Mouse (Mus musculus): ENCODE measurements at regions not wholly inside any gene's neighbourhood (a gene's known extent, or its start where the extent isn't known, plus 50 kb on each side); places are given as distances from the start of the nearest gene placed in this dataset.

GRCm38 (mm10) chr9:122629171-122629904 lies 117.8 kb upstream of the Topaz1 start:
- H3K9ac ChIP-seq: no peak overlapping the region
- no peak overlapping the region for H3K4me3 ChIP-seq (replicated peaks)
- H3K27ac ChIP-seq (replicated peaks): no peak overlapping the region
- no peaks in the 10 kb centered on the region for H3K9me3 ChIP-seq (replicated peaks)
- H3K4me1 ChIP-seq: peaks cover 20% of the 10 kb centered on the region
- H3K36me3 ChIP-seq: no peaks in the 10 kb centered on the region
- WGBS: 13% methylated on average over 18 of the region's 18 CpGs
- 0 out of 2 replicates have a peak, but pooled peaks have one; percentile 46 for ATAC-seq (ENCODE audit: insufficient number of reproducible peaks, low FRiP score, low TSS enrichment, low read depth)
- H3K27me3 ChIP-seq: no peaks in the 10 kb centered on the region
- no peak overlapping the region for H3K4me2 ChIP-seq (replicated peaks)

- no peak overlapping the region for H3K27ac ChIP-seq (replicated peaks)
- H3K27me3 ChIP-seq: no peaks in the 10 kb centered on the region
- no peak overlapping the region for H3K4me3 ChIP-seq (replicated peaks)
- H3K36me3 ChIP-seq: no peaks in the 10 kb centered on the region
- no peaks in the 10 kb centered on the region for H3K9me3 ChIP-seq (replicated peaks)
- ATAC-seq (ENCODE audit: insufficient number of reproducible peaks, low FRiP score, low TSS enrichment, low read depth): no peak
- no peak overlapping the region for H3K4me2 ChIP-seq (replicated peaks)
- WGBS: 73% methylated on average over 9 of the region's 9 CpGs
- no peak overlapping the region for H3K9ac ChIP-seq
- peaks cover 15% of the 10 kb centered on the region for H3K4me1 ChIP-seq
These were observed 115.4 kb upstream of the Topaz1 start for GRCm38 (mm10) chr9:122631793-122632192.

DNA sequence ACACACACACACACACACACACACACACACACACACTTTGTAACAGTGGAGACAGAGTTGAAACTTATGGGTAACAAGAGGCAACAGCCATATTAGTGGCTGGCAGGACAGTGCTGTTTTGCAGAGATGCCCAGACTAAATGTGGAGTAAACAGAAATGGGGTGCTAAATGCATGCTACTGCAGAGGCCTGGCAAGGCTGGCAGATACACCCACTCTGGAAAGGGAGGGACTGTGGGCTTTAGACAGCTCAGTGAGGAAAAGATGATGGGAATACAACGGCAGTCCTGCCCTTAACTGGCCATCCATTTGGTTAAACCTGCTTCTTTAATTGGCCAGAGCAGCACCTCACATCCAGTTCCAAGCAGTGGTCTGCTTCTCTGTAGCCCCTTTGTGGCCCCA lies 113.7 kb upstream of the Topaz1 start:
- Histone ChIP-seq H3K27me3 (no peaks in the 10 kb centered on the region), H3K4me2 (replicated peaks) (no peak overlapping the region), H3K4me1 (peaks cover 15% of the 10 kb centered on the region), H3K27ac (replicated peaks) (no peak overlapping the region), H3K4me3 (replicated peaks) (no peak overlapping the region), H3K9ac (no peak overlapping the region), H3K9me3 (replicated peaks) (no peaks in the 10 kb centered on the region), H3K36me3 (no peaks in the 10 kb centered on the region)
- WGBS: 71% methylated on average over 1 of the region's 1 CpGs
- ATAC-seq (ENCODE audit: insufficient number of reproducible peaks, low FRiP score, low TSS enrichment, low read depth): no peak

GRCm38 (mm10) chr9:122635138-122635964 lies 111.8 kb upstream of the Topaz1 start:
- H3K9ac ChIP-seq: no peak overlapping the region
- ATAC-seq (ENCODE audit: insufficient number of reproducible peaks, low FRiP score, low TSS enrichment, low read depth): no peak; the same call in 1 of the 2 replicates
- no peaks in the 10 kb centered on the region for H3K27me3 ChIP-seq
- H3K4me3 ChIP-seq (replicated peaks): no peak overlapping the region
- 48% methylated on average over 10 of the region's 10 CpGs for WGBS
- no peak overlapping the region for H3K27ac ChIP-seq (replicated peaks)
- H3K4me2 ChIP-seq (replicated peaks): no peak overlapping the region
- no peaks in the 10 kb centered on the region for H3K9me3 ChIP-seq (replicated peaks)
- H3K36me3 ChIP-seq: no peaks in the 10 kb centered on the region
- peaks cover 4% of the 10 kb centered on the region; the same call in 1 of the 2 replicates for H3K4me1 ChIP-seq

DNA sequence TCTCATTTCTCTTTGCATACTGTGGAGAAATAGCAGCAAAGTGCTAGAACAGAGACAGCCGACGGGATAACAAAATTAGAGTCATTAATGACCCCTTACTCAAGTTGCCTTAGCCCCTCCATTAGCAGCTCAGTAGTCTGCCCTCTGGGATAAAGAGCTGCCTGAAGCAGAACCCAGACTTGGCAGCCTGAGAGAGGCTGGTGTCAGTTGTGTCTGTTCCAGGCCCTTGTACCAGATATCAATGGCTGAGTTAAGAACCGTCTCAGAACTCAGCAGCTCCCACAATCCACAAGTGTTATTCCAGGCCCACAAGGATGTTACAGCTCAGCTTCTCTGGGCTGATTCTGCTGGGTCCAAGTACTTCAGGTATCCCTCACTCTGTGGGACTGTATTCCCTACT lies 109.6 kb upstream of the Topaz1 start:
- no peak overlapping the region for H3K9ac ChIP-seq
- no peaks in the 10 kb centered on the region for H3K9me3 ChIP-seq (replicated peaks)
- H3K27me3 ChIP-seq: no peaks in the 10 kb centered on the region
- H3K4me1 ChIP-seq: peaks cover 4% of the 10 kb centered on the region; the same call in 1 of the 2 replicates
- no peak overlapping the region for H3K4me3 ChIP-seq (replicated peaks)
- H3K27ac ChIP-seq (replicated peaks): no peak overlapping the region
- no peak for ATAC-seq (ENCODE audit: insufficient number of reproducible peaks, low FRiP score, low TSS enrichment, low read depth)
- no peak overlapping the region for H3K4me2 ChIP-seq (replicated peaks)
- no peaks in the 10 kb centered on the region for H3K36me3 ChIP-seq
- 74% methylated on average over 3 of the region's 3 CpGs for WGBS

- 80% methylated on average over 4 of the region's 4 CpGs for WGBS
- H3K36me3 ChIP-seq: no peaks in the 10 kb centered on the region
- H3K27ac ChIP-seq (replicated peaks): no peak overlapping the region
- no peak overlapping the region for H3K9ac ChIP-seq
- H3K9me3 ChIP-seq (replicated peaks): no peaks in the 10 kb centered on the region
- H3K27me3 ChIP-seq: no peaks in the 10 kb centered on the region; the same call in 1 of the 2 replicates
- no peak overlapping the region for H3K4me3 ChIP-seq (replicated peaks)
- no peak for ATAC-seq (ENCODE audit: insufficient number of reproducible peaks, low FRiP score, low TSS enrichment, low read depth)
- H3K4me2 ChIP-seq (replicated peaks): no peak overlapping the region
- H3K4me1 ChIP-seq: peaks cover 4% of the 10 kb centered on the region; the same call in 1 of the 2 replicates
These were observed 107.9 kb upstream of the Topaz1 start for GRCm38 (mm10) chr9:122639239-122639638.

GRCm38 (mm10) chr9:122642913-122643312 lies 104.2 kb upstream of the Topaz1 start:
- Histone ChIP-seq H3K9me3 (replicated peaks) (no peaks in the 10 kb centered on the region), H3K4me3 (replicated peaks) (no peak overlapping the region), H3K4me1 (no peaks in the 10 kb centered on the region), H3K9ac (no peak overlapping the region), H3K4me2 (replicated peaks) (no peak overlapping the region), H3K27me3 (no peaks in the 10 kb centered on the region; the same call in 1 of the 2 replicates), H3K27ac (replicated peaks) (no peak overlapping the region), H3K36me3 (no peaks in the 10 kb centered on the region)
- ATAC-seq (ENCODE audit: insufficient number of reproducible peaks, low FRiP score, low TSS enrichment, low read depth): no peak
- 68% methylated on average over 7 of the region's 7 CpGs for WGBS

DNA sequence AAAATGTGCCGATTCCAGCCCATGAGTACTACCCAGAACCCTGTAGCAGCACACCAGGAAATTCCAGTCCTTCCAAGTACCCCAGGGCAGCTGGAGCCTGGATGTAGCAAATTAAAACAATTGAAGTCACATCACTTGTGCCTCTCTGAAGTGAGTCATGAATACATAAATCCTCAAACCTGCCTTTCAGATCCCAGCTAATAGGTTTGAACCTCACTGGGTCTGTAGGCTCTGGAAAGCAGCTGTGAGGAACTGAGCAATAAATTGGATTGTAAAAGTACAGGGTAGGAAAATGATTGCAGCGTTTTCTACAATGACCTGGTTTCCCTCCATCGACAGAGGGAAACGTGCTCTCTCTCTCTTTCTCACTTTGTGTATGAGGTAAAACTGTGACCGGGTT lies 101.6 kb upstream of the Topaz1 start:
- no peak overlapping the region for H3K27ac ChIP-seq (replicated peaks)
- ATAC-seq (ENCODE audit: insufficient number of reproducible peaks, low FRiP score, low TSS enrichment, low read depth): no peak

GRCm38 (mm10) chr9:122650862-122651261 lies 96.3 kb upstream of the Topaz1 start:
- no peaks in the 10 kb centered on the region for H3K27me3 ChIP-seq
- no peak overlapping the region for H3K9ac ChIP-seq
- WGBS: 83% methylated on average over 3 of the region's 3 CpGs
- no peaks in the 10 kb centered on the region for H3K4me1 ChIP-seq
- no peak overlapping the region for H3K4me3 ChIP-seq (replicated peaks)
- H3K36me3 ChIP-seq: no peaks in the 10 kb centered on the region
- no peak overlapping the region for H3K27ac ChIP-seq (replicated peaks)
- no peaks in the 10 kb centered on the region for H3K9me3 ChIP-seq (replicated peaks)
- no peak overlapping the region for H3K4me2 ChIP-seq (replicated peaks)
- ATAC-seq (ENCODE audit: insufficient number of reproducible peaks, low FRiP score, low TSS enrichment, low read depth): no peak

More for the DNA sequence above, 101.6 kb upstream of the Topaz1 start:
- Histone ChIP-seq H3K27me3 (no peaks in the 10 kb centered on the region; the same call in 1 of the 2 replicates), H3K9ac (no peak overlapping the region), H3K4me3 (replicated peaks) (no peak overlapping the region), H3K36me3 (no peaks in the 10 kb centered on the region), H3K9me3 (replicated peaks) (no peaks in the 10 kb centered on the region), H3K4me2 (replicated peaks) (no peak overlapping the region), H3K4me1 (no peaks in the 10 kb centered on the region)
- WGBS: 64% methylated on average over 5 of the region's 5 CpGs

GRCm38 (mm10) chr9:122655583-122655982 lies 91.6 kb upstream of the Topaz1 start:
- ATAC-seq (ENCODE audit: insufficient number of reproducible peaks, low FRiP score, low TSS enrichment, low read depth): no peak

GRCm38 (mm10) chr9:122660050-122660449 lies 87.1 kb upstream of the Topaz1 start:
- Histone ChIP-seq H3K36me3 (no peaks in the 10 kb centered on the region), H3K4me2 (replicated peaks) (no peak overlapping the region), H3K27me3 (no peaks in the 10 kb centered on the region), H3K4me3 (replicated peaks) (no peak overlapping the region), H3K4me1 (no peaks in the 10 kb centered on the region), H3K27ac (replicated peaks) (no peak overlapping the region), H3K9me3 (replicated peaks) (no peaks in the 10 kb centered on the region), H3K9ac (no peak overlapping the region)
- WGBS: 65% methylated on average over 9 of the region's 9 CpGs
- no peak for ATAC-seq (ENCODE audit: insufficient number of reproducible peaks, low FRiP score, low TSS enrichment, low read depth)

More at GRCm38 (mm10) chr9:122655583-122655982, 91.6 kb upstream of the Topaz1 start:
- Histone ChIP-seq H3K4me2 (replicated peaks) (no peak overlapping the region), H3K4me1 (no peaks in the 10 kb centered on the region), H3K27me3 (no peaks in the 10 kb centered on the region), H3K4me3 (replicated peaks) (no peak overlapping the region), H3K9ac (no peak overlapping the region), H3K9me3 (replicated peaks) (no peaks in the 10 kb centered on the region), H3K36me3 (no peaks in the 10 kb centered on the region), H3K27ac (replicated peaks) (no peak overlapping the region)
- WGBS: 45% methylated on average over 17 of the region's 17 CpGs
